Mouse (Mus musculus) kidney, postnatal 14 days (tissue): ENCODE measurements at regions not wholly inside any gene's neighbourhood (a gene's known extent, or its start where the extent isn't known, plus 50 kb on each side); places are given as distances from the start of the nearest gene placed in this dataset.

Experiments used
- DNase-seq: peaks from one replicate; pipeline ENCODE4 v3.0.0; 2022; ENCODE audit warnings: mixed read lengths

DNA sequence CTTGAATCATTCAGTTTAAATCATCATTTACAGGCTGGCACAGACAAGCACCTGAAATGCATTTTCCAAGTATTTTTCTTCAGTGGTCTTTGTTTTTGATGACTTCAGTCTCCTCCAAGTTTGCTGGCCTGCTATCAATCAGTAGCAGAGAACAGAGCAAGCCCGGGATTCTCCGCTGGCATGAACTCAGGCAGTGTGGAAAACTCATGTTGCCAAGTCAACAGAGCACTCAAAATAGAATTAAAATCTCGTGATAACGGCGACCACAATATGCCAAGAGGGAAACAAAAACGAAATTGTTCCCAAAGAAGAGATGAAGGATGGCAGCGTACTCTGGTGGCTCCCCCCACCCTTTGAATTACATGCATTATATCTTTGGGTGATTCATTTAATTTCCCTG lies 190.9 kb upstream of the Fat4 start:
- DNase-seq = no peak

DNA sequence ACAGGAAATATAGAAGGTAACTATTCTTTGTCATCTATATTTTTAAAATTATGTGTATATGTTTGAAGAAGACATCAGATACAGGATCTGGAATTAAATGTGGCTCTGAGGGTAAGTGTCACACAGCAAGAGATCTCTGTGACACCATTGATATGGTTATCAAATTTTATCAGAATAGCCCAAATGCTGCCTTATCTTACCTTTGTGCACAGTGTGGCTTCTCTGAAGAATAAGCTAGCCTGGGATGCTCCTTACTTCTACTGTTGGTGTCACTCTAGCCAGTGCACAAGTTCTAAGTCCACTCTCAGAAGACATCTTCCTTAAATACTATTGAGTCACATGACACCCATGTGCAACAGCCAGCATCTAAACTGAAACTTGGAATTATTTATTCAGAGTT lies 194.0 kb upstream of the Fat4 start:
- no peak for DNase-seq

DNA sequence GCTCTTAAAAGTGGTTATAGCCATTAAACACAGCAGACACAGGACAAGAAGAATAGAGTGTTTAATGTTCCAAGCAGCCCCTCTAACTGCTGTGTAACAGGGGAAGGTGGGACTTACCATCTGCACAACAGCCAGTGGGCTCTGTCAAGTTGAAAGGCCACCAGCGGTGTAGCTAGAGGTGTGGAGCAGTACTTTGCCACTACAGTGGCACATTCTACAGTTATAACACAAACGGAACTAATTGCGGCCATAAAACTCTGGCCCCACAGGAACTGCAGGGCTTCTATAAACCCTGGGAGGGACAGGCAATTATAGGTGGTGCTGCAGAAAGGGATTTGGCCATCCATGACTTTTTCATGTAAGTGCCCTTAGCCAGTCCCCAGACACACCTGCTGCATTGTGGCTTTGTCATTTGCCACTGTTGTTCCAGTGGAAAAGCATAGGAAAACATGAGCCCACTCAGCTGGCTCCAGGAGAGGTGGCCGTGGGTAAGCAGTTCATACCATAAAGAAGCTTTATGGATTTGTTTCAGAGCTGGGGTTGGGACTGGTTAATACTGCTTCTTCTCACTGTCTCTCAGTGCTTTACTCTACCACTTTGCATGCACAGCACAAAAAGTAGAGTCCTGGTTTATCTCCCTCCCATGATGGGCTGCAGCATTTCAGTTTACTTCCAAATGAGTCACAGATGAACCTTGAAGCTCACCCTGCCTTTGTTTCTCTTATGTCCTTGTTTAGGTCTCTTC lies 199.8 kb upstream of the Ankrd50 start:
- DNase-seq = no peak

DNA sequence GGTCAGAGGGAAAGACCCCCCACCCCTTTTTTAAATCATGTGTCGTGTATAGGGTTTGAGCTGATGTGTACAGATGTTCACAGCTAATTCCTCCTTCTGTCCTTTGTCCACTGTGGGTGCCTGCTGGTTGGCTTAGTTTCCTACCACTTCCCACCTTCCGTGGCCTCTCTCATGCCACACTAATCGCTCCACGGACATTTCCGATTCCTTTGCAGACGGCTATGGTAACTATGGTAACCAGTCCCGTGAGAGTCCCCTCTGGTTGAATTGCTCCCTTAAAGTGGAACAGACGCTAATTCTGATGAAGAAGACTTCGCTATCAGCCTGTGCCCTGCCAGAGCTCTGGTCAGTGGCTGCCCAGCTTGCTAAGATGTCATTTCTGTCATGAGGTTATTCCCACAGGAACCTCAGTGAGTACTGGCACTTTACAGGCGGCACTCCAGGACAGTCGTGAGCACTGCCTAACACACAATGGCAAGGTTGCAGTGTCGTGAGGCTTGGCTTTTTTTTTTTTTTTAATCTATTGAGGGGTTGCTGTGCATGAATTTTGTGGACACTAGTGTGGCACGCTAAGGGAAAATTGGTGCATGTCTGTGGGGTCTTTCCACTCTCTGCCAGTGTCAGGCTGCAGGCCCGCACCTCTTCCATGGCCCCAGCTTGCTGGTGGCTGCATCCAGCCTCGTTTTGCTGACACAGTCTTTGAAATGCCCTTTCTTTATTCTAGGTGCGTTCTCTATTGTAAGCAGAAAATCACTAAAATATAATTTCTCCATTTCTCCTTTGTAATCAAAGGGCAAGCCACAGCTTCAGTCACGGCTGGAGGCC lies 179.2 kb upstream of the Ankrd50 start:
- DNase-seq = peak; percentile 16

DNA sequence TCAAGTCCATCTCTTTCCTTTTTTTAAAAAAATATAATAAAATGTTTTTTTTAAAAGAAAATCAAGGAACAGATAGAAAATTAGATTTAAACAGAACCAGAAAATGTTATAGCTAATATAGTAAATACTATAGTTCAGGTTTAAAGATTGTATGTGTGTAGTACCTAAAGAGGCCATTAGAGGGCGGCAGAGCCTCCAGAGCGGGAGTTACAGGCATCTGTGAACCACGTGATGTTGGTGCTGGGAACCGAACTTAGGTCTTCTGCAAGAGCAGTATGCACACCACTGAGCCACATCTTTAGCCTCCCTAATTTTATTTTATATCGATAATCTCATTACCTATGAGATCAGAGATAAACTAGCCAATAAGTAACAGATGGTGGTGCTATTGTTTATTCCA lies 178.4 kb upstream of the Ankrd50 start:
- no peak for DNase-seq

DNA sequence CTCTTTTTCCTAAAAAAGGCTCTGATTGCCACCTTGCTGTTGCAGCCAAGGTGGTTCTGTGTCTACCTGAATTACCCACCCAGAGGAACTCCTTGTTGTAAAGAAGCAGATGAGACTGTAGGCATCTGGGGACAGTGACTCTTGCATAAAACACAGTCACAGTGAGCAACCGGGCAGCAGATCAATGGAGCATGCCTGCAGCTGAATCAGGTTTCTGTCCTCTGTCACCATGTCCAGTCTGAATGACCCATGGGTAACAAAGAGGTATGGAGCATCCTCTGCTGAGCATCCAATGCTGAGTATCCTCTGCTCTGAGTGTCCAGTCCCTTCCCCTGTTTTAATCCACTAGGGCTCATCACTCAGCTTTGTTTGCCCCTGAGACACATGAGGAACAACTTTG lies 172.1 kb upstream of the Ankrd50 start:
- no peak for DNase-seq

DNA sequence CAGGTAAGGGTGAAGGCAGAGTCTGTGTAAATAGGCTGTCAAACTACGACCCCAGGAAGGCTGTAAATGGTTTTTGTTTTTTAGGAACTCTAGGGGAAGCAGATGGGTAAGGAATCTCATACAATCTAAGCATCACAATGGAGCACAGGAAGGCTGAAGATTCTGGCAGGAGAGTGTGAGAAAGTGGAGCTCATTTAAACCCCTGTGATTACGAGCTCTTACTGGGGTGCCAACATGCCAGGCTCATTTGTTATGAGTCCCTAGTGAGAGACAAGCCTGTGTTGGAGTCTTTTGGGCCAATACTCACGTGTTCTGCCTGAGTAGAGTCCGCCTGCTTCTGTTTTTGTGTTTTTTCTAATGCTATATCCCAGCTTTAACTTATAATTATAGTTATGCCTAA lies 169.3 kb upstream of the Ankrd50 start:
- no peak for DNase-seq

DNA sequence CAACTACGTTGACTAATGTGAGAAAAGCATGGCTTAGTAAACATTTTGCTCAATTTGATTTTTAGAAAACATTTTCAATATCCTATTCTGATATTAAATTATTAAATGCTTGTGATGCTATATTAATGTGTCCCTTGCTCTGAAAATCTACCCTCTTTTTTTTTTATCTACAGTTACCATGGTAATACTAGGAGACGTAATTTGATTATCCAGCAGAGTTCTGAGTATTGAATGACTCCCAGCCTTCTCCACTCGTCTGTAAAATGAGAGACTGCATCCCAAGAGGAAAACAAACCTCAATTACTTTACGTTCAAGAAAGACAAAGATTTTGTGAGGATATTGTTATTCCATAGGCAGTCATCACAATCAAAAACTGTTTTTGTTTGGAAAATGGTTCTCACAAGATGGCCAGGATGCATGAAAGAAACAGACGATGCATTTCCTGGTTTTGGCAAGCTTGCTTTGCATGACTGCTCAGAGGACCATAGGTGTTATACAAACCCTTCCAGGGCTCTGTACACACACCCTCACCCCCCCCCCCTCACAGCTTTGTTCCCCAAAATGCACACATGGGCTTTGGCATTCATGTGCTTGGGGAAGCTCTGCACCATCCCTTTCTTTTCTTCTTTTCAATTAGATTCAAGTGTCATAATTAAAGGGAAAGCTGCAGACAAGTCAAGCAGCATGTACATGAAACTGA lies 168.5 kb upstream of the Ankrd50 start:
- no peak for DNase-seq

DNA sequence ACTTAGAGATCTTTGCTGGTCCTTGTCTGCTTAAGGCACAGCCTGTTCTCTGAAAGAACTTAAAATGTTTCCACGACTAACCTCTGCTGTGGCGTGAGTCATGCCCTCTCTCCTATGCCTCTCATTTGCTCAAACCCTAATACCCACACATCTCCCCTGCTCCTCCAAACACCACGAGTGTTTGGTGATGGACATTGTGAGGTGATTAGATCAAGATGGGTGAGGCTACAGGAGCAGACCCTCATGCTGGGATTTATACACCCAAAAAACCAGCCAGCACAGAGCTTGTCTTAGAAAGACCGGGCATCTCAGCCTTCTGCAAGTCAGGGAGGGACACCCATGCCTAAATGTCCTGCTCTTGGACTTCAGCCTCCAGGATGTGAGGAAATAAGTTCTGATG lies 165.5 kb upstream of the Ankrd50 start:
- DNase-seq = no peak

DNA sequence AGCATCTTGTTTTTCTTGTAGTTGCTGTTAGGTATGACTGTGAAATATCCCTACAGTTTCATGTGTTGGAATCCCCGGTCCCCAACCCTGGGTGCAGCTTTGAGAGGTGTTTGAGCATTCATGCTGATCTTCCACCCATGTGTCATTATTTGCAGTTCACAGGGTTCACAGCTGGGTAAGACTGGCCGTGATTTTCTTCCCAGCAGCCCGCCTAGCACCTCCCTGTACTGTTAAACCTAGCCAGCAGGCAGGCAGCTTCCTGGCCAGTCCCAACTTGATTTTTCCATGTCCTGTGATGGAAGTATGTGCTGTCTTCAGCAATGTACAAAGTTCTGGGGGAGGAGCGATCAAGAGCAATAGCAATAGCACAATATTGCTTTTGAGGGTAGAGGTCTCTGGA lies 164.0 kb upstream of the Ankrd50 start:
- DNase-seq = no peak

DNA sequence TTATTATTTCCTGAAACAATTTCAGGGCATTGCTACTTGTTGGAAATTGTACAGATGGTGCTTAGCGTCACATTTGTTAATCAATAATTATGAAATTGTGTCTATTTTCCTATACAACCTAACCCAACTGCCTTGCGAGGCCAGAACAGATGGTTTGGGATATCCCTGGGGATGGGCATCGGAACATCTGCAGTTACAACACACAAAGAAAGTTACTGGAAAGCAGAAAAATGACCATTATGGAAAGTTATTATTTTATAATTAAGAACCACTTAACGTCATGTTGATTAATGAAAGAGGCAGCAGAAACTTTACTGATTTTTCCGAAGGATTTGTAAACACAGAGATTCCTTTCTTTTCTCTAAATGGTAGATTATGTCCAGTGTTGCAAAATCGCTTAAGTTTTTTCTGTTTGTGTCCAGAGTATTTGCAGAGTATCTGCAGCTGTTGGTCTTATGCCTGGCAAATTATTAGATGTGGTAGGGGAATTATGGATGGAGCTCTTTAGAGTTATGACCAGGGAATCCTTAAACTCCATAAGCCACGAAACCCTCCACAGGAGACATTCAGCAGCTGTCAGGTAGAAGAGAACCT lies 163.2 kb upstream of the Ankrd50 start:
- no peak for DNase-seq

DNA sequence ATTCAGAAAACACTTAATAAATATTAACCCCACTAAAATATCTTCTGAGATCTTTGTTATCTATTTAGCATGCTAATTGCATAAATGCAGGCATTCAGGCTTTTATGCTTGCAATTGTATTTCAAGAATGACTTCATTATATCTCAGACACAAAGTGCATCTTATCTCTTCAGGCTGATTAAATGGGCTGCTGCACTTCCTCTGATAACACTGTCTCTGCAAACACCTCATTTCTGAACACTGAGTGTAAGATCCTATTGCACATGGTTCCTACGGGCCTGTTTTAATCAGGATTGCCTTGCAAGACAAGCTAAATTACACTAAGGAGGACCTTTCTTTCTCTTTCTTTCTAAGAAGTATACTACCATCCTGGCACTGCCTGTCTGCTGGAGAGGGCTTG lies 157.1 kb upstream of the Ankrd50 start:
- DNase-seq = no peak

DNA sequence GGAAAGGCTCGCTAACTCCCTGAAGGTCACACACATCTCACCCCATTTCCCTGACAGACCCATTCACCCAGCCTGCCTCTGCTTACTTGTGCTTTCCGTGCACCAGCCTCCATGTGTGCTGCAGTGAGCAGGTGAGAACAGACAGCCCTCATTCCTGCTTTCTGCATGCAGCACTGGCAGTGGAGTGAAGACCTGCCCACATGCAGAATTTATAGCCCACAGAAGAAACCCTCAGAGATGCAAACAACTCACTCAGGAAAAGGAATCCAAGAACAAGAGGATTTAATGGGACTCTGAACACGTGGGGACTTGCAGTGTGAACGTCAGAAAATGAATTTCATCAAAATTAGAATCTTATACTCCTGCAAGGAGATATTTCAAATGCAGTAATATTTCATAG lies 152.2 kb upstream of the Ankrd50 start:
- no peak for DNase-seq

DNA sequence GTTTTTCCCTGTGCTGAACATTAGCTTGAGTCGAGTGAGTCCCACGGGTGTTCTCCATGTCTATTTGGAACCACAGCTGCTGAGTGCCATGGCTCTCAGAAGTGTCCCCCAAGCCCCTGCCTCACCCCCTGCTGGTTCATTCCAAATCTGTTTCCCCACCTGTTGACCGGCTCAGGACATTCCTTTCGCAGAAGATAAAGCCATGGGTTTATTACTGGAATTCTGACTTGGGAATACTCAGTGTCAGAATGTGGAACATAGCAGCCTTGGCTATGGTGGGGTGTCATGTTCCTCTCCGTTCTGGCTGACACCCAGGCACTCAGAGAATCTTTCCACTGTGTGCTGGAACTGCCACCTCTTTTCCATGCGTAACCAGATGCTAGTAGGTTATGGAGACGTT lies 148.7 kb upstream of the Ankrd50 start:
- DNase-seq = no peak

DNA sequence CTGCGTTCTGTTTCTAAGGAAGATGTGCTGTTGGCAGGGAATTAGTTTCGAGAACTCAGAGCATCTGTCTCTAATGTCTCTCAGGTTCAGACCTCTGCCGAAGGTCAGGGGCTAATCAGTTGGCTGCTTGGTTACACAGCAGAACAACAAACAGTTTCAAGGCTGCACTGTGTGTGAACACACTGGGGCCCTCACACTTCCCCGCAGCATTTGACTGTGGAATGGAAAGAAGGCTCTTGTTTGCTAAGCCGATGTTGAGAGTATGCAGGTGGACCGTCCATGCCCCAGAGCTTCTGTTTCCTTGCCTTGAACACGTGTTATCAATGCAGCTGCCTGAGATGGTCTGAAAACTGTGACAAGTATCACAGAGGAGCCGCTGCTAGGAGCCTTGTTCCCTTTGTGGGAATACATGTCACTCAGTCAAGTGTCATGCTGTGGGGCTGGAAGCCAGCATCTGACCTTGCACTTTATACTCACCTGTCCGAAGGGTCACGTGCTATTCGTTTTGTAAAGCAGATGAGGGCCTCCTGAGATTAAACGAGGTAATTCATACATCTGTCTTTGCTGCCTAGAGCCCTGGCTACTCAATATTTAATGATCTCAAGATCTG lies 141.0 kb upstream of the Ankrd50 start:
- no peak for DNase-seq

DNA sequence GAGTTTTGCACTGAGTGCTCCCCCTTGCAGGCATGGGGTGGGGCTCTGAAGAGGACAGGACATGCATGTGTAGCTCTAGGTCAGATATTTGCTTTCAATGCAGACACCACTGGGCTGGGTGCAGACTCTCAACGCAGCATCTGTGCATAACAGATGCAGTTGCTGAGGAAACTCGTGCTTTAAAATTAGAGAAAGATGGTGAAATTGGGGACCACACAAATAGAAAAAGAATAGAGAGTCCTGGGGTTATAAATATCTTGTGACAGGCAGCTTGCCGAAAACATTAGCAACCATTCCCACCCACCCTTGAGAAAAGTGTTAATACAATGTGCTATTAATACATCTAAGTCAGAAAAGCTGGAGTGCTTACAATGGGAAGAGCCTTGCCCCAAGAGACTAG lies 133.3 kb upstream of the Ankrd50 start:
- no peak for DNase-seq

DNA sequence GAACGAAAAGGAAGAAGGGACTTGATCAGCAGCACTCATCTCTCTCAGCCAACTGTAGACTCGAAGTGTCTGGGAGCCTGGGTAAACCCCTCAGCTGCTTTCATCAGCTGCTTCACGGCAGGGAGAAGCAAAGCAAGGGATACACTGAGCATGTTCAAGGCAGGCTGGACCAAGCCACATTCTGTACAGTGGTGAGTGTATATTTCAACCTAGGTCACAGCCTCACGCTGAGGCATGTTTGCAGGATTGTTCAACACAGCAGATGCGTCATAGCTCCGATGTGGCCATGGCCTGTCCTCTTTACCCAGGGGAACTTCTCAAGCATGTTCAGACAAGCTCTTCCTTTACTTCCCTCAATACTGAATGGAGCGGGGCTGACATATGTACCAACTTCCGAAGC lies 132.6 kb upstream of the Ankrd50 start:
- DNase-seq = no peak

DNA sequence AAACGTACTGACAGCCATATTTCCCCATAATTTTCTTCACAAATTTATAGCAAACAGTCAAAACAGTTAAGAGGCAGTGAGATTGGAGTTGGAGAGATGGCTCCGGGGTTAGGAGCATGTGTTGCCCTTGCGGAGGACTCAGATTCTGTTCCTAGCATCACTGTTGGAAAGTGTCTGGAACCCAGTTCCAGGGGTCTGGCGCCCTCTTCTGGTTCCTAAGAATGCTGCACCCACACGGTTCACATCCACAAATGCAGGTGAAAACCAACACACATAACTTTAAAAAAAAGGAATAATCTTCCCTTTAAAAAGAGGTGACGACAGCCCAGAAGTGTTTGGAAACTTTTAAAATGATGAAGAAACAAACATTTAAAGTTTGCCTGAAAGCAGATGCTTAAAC lies 129.1 kb upstream of the Ankrd50 start:
- no peak for DNase-seq

DNA sequence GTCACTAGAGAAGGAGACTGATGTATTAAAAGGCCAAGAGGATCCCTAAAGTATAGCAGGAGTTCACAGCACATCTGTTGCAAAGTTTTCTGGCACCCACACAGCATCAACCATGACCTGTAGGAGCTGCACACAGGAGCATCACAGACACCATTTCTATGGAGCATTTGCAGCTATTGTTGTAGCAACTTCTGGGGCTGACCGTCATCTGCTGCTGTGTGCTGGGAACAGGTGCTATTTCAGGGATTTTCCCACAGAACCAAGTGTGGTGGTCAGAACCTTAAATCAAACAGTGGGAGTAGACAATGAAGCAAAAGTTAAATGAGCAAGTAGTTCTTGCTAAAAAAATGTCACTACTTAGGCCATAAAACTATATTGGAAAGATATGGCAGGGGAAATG lies 106.9 kb upstream of the Ankrd50 start:
- DNase-seq = no peak

DNA sequence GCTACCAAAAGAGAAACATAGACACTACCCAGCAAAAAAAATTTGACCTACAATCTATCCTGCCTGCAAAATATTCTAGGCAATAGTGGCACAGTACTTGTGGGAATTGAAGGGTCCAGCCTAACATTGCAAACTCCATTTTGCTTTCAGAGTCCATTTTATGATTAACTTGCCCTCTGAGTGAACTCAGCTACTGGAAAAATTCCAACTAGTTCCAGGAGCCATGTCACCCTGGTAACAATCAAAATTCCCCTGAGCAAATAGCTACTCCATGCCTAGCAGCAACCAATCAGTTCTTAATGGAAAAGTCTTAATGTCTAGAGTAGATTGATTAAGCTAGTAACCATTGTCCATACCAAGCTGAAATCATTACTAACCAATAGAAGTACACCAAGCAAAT lies 104.3 kb upstream of the Ankrd50 start:
- peak; percentile 10 for DNase-seq

DNA sequence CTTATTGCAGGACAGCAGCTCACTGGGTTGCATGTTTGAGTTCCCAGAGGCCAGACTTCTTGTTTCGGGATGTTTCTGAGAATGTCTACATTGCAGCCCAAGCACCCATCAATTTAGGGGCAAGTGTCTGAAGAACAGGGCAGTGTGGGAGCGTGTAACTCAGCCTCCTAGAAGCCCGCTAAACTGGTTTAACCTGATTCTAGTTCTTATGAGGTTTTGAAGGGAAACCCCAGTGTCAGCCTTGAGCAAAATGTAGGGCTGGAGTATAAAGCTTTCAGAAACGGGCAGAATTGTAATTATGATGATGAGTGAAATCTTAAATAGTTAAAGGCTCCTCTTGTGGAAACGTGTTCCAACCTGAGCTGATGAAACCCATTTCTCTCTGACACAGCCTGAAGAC lies 100.9 kb upstream of the Ankrd50 start:
- DNase-seq = no peak

DNA sequence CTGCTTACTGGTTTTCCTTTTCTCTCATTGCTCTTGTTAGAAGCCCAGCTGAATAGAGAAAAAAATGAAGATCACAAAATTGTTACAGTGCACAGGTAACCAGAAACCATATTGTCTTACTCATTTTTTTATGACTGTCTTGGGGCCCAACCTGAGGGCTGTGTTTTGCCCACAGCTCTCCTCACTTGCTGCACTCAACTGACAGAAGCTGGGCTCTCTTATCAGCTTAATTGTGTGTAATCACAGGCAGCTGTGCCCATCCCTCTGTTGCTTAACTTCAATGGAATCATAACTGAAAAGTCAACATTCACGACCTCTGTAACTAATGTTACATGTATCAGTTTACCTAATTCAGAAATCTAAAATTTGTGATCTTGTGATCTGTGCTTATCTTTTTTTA lies 95.1 kb upstream of the Ankrd50 start:
- DNase-seq = no peak
